Mouse (Mus musculus) G1E (cell line): Measurements from ENCODE around the gene Ttc38. TPM values are rescaled to one million over a fixed set of nuclear protein-coding genes. Genes with fewer than 3 reads are reported as not detected.

Experiments
- ATAC-seq: 2 replicates; pipeline ENCODE4 v1.8.0; 2016; ENCODE audit warnings: mild to moderate bottlenecking; ENCODE audit not compliant: insufficient number of reproducible peaks, poor library complexity, low FRiP score, severe bottlenecking; ENCODE audit errors: extremely low read depth
- DNase-seq: peaks from one replicate; pipeline ENCODE4 v3.0.0; 2012; ENCODE audit warnings: low spot score
- H3K27me3 ChIP-seq: 2 replicates; pipeline ENCODE4 v1.6.1; 2012; ENCODE audit warnings: mild to moderate bottlenecking, low read length, inconsistent platforms; ENCODE audit not compliant: insufficient read depth
- H3K36me3 ChIP-seq: replicated peaks from 2 replicates; pipeline ENCODE3; 2012; ENCODE audit warnings: mild to moderate bottlenecking, inconsistent platforms
- H3K4me1 ChIP-seq: 2 replicates; pipeline ENCODE4 v1.6.1; 2012; ENCODE audit warnings: low read depth, low read length, inconsistent platforms, mixed read lengths; ENCODE audit not compliant: insufficient read depth
- H3K4me3 ChIP-seq: 2 replicates; pipeline ENCODE4 v1.5.1; 2012; ENCODE audit warnings: low read depth, mild to moderate bottlenecking, inconsistent platforms, low read length, moderate library complexity, mixed read lengths
- H3K9me3 ChIP-seq: replicated peaks from 2 replicates; pipeline ENCODE4 v1.6.1; 2012; ENCODE audit warnings: inconsistent platforms
- CTCF ChIP-seq: IDR thresholded peaks from 2 replicates; pipeline ENCODE4 v1.5.1; 2012; ENCODE audit warnings: low read depth, low read length, inconsistent platforms, mixed read lengths
- GATA1 ChIP-seq: IDR thresholded peaks from 2 replicates; pipeline ENCODE4 v1.6.1; 2012; ENCODE audit warnings: borderline replicate concordance, low read length, inconsistent platforms, mixed read lengths
- GATA2 ChIP-seq: IDR thresholded peaks from 2 replicates; pipeline ENCODE4 v1.6.1; 2012; ENCODE audit warnings: low read depth, low read length, inconsistent platforms, borderline replicate concordance
- POLR2AphosphoS5 ChIP-seq: IDR thresholded peaks from 2 replicates; pipeline ENCODE4 v1.6.1; 2012; ENCODE audit warnings: low read depth, low read length, inconsistent platforms; ENCODE audit not compliant: insufficient replicate concordance
- TAL1 ChIP-seq: conservative IDR thresholded peaks from 2 replicates; pipeline ENCODE4 v1.6.1; 2012; ENCODE audit warnings: low read depth, low read length, inconsistent platforms, mixed read lengths
- polyA plus RNA-seq: library from polyadenylated mRNA; stranded (reverse); fragments of >175 nt; gene quantifications from 2 replicates; pipeline ENCODE4 v1.2.3, GENCODE M21; 2012
- total RNA-seq, 2 experiments: library from RNA; stranded (forward) in 1 of 2; stranded (reverse) in 1 of 2; fragments of 200-1000 nt in 1 of 2; fragments of >200 nt in 1 of 2; fragmentation: Nextera tagmentation in 1 of 2; gene quantifications; 2 replicates each; pipeline ENCODE4 v1.2.3; 2014 to 2017

Gene Ttc38
- total and polyA plus RNA-seq, 3 experiments: 1.6 to 5.2 (median 2.3) TPM

GRCm38 (mm10) chr15:85811535-85812277 is 20.4 kb upstream of the Ttc38 start, which contains the start of gene Cdpf1:
Gene Cdpf1, minus strand, starts transcription at chr15:85811697.
- Histone ChIP-seq H3K27me3 (peaks cover 5% of the 10 kb centered on the region; the same call in 1 of the 2 replicates), H3K4me3 (peak within 1 kb of the TSS; percentile 86), H3K9me3 (no peaks in the 10 kb centered on the region), H3K4me1 (peaks cover 49% of the 10 kb centered on the region), H3K36me3 (peaks cover 26% of the 10 kb centered on the region)
- TF ChIP-seq TAL1: no peak
- no peak for TF ChIP-seq CTCF
- no peak for TF ChIP-seq GATA2
- no peak for TF ChIP-seq POLR2AphosphoS5
- DNase-seq: peak; percentile 87
- peak; percentile 78 for ATAC-seq

DNA sequence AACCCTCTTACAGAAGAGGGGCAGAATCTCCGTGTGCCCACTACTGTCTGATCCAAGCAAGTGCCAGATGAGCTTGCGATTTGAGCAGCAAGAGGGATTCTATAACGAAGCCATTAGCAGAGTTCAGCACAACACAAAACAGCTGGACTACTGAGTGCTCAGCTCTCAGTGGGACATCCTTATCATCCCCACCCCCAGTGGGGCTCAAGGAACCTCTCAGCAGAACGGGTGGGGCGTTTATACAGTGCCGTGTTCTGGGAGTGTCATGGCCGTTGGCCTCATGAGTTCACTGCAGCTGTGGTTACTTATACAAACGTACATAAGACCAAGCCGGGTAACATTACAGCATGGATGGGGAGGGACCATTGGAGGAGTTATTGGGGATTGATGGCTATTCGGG is 18.7 kb upstream of the Ttc38 start:
- no peak overlapping the region for H3K4me3 ChIP-seq

GRCm38 (mm10) chr15:85821203-85822010 is 10.7 kb upstream of the Ttc38 start, which contains the start of gene Pkdrej:
Gene Pkdrej, minus strand, starts transcription at chr15:85821734.
- TF ChIP-seq GATA1 (no peak), CTCF (no peak), TAL1 (no peak), POLR2AphosphoS5 (no peak), GATA2 (no peak)
- no peaks in the 10 kb centered on the region for H3K36me3 ChIP-seq
- H3K27me3 ChIP-seq: peaks cover 31% of the 10 kb centered on the region
- peaks cover 8% of the 10 kb centered on the region; the same call in 1 of the 2 replicates for H3K9me3 ChIP-seq
- DNase-seq: no peak
- ATAC-seq: no peak
- H3K4me1 ChIP-seq: no peaks in the 10 kb centered on the region
- no peak within 1 kb of the TSS for H3K4me3 ChIP-seq

More for the DNA sequence above, 18.7 kb upstream of the Ttc38 start:
- H3K36me3 ChIP-seq: peaks cover 9% of the 10 kb centered on the region
- no peak for ATAC-seq
- H3K27me3 ChIP-seq: peaks cover 11% of the 10 kb centered on the region
- TF ChIP-seq POLR2AphosphoS5 (no peak), GATA1 (no peak), TAL1 (no peak), GATA2 (no peak), CTCF (no peak)
- no peaks in the 10 kb centered on the region for H3K9me3 ChIP-seq
- H3K4me1 ChIP-seq: peaks cover 41% of the 10 kb centered on the region
- DNase-seq: no peak

- TF ChIP-seq GATA1 (no peak), POLR2AphosphoS5 (no peak), GATA2 (no peak), CTCF (no peak), TAL1 (no peak)
- H3K4me1 ChIP-seq: no peaks in the 10 kb centered on the region
- no peaks in the 10 kb centered on the region for H3K36me3 ChIP-seq
- ATAC-seq (no peak), DNase-seq (no peak)
- H3K4me3 ChIP-seq: no peak overlapping the region
- peaks cover 8% of the 10 kb centered on the region; the same call in 1 of the 2 replicates for H3K9me3 ChIP-seq
- peaks cover 33% of the 10 kb centered on the region for H3K27me3 ChIP-seq
Measured at GRCm38 (mm10) chr15:85822011-85822359, 10.1 kb upstream of the Ttc38 start.

DNA sequence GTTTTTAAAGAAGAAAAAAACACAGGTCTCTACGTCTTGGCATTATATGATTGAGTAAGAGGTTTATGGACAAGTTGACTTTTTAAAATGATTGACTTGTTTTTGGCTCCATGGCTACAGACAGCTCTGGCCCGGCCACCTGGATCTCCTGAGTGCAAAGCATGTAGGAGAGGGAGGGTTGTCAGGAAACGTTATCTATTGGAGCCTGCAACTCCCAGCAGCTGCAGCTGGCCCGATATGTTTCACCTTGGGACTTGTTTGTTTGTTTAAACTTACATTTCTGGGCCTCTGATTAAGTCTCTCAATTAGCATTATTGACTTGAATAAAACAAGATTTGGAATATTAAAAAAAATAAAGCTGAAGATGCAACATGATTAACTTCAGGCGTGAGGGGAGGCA is 5.4 kb upstream of the Ttc38 start:
- H3K4me1 ChIP-seq: peaks cover 8% of the 10 kb centered on the region
- ATAC-seq (no peak), DNase-seq (no peak)
- H3K9me3 ChIP-seq: 0 out of 2 replicates have a peak, but pooled peaks cover under 1% of the 10 kb centered on the region
- no peak overlapping the region for H3K4me3 ChIP-seq
- peaks cover 27% of the 10 kb centered on the region for H3K27me3 ChIP-seq
- TF ChIP-seq POLR2AphosphoS5 (no peak), GATA1 (no peak), GATA2 (no peak), TAL1 (no peak), CTCF (no peak)
- H3K36me3 ChIP-seq: no peaks in the 10 kb centered on the region

GRCm38 (mm10) chr15:85828071-85828470 is 4.0 kb upstream of the Ttc38 start:
- Histone ChIP-seq H3K9me3 (no peaks in the 10 kb centered on the region), H3K4me1 (peaks cover 20% of the 10 kb centered on the region), H3K4me3 (no peak overlapping the region), H3K27me3 (peaks cover 23% of the 10 kb centered on the region), H3K36me3 (no peaks in the 10 kb centered on the region)
- TF ChIP-seq TAL1 (no peak), CTCF (no peak), GATA1 (no peak), POLR2AphosphoS5 (no peak), GATA2 (no peak)
- DNase-seq (no peak), ATAC-seq (no peak)
